Mouse (Mus musculus): ENCODE results near the gene Dstn.

The Dstn gene

DNA sequence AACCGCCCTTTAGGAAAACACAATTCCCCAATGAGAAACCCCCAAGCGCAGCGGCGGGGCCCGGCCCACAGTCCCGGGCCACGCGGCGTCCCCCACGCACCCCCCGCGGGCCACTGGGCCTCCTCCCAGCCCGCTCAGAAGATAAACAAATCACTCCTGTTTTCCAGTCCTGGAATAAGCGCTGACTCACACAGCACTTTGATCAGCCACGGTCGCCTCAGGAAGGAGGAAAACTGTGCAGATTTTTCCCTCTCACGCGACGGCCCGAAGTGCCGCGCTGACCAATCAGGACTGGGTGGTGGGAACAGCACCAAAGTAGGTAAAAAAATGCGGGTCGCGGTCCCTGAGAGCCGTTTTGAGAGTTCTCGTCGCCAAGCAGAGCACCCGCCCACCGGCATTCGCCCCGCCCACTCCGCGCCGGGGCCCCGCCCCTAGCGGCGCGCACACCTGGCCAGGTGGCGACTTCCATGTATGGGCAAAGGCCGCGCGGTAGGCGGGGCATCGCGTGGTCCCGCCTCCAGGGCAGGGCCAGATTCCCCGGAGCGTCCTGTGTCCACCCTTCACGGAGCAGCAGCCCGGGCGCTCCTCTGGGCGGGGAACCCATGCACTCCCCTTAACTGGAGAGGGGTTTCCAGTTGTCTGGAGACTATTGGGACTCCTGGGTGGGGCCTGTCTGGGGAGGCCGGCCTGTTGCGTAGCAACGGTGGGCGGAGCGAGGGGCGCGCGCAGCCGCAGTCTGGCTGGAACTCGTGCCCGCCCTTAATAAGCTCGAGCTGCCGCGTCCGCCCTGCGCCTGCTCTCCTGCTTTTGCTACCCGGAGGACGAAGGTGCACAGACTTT is at the start of gene Dstn:
Gene Dstn, plus strand, starts transcription at position 561 of the 840 bp plus-strand sequence.
- no peak for DNase-seq (ENCODE audit: extremely low read depth, low read depth, low spot score)

DNA sequence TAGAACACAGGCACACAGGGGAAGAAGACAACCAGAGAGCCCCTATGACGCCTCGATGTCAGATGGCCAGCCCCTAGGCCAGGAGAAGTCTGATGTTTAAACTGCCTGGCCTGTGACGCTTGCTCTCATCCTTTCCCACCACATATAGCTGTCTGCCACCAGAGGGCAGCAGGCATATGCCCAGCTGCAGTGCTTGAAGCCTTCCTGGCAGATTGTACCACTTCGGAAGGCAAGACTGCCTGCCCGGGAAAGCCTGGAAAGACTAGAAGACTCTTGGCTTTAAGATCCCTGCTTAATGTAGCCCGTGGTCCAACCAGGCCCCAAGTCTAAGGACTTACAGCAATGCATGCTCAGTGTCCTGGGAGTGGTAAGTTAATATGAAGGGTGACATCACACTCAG is 47.8 kb upstream of the Dstn start:
- DNase-seq (ENCODE audit: extremely low read depth, low read depth, low spot score): no peak

GRCm38 (mm10) chr2:143870936-143871688 is 44.0 kb upstream of the Dstn start:
- no peak for DNase-seq (ENCODE audit: extremely low read depth, low read depth, low spot score)

GRCm38 (mm10) chr2:143876026-143876425 is 39.1 kb upstream of the Dstn start:
- DNase-seq (ENCODE audit: extremely low read depth, low read depth, low spot score): no peak

DNA sequence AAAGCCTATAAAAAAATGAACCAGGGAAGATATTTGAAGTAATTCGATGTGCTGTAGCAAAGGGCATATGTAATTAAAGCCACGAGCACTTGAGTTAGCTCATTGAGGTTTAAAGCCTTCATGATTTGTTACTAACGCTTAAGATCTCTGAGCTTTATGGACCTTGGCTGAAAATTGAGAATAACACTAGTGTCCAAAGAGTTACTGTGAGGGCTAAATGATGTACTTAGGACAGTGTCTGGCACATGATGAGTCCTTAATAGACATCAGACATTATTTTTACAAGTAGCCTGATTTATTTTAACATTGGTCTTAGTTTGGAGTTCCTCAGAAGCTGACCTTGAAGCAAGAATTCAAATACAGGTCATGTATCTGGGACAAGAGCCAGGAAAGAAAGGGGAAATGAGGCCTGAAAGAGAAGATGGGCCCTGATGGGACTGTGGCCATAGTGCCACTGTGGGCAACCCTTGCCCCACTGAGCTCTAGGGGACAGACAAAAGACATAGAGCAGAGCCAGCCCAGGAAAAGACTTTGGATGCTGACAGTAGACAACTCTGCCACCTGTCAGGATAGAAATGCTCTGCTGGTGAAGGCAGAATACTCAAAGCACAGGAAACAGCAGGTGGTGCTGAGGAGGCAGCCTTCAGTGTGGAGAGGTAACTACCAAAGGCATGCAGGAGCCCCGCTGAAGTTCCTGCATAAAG is 38.0 kb upstream of the Dstn start:
- no peak for DNase-seq (ENCODE audit: extremely low read depth, low read depth, low spot score)

GRCm38 (mm10) chr2:143879311-143879710 is 35.8 kb upstream of the Dstn start:
- DNase-seq (ENCODE audit: extremely low read depth, low read depth, low spot score): no peak

DNA sequence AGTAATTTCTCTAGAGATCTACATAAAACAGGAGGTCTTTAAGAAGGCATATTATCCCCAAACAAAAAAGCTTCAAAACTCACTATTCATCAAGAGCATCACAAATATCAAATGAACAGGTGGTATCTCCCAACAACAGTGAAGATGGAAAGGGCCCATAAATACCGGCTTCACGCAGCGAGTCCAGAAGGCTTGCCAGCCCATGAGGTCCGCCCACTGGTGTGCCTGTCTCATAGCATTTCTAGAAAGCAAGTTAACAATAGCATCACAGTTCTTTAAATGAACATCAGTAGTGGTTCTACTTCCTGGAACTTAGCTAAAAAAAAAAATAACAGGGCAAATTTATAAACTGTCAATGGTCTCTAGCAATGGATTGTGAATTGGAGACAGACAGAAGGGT is 33.1 kb upstream of the Dstn start:
- no peak for DNase-seq (ENCODE audit: extremely low read depth, low read depth, low spot score)

DNA sequence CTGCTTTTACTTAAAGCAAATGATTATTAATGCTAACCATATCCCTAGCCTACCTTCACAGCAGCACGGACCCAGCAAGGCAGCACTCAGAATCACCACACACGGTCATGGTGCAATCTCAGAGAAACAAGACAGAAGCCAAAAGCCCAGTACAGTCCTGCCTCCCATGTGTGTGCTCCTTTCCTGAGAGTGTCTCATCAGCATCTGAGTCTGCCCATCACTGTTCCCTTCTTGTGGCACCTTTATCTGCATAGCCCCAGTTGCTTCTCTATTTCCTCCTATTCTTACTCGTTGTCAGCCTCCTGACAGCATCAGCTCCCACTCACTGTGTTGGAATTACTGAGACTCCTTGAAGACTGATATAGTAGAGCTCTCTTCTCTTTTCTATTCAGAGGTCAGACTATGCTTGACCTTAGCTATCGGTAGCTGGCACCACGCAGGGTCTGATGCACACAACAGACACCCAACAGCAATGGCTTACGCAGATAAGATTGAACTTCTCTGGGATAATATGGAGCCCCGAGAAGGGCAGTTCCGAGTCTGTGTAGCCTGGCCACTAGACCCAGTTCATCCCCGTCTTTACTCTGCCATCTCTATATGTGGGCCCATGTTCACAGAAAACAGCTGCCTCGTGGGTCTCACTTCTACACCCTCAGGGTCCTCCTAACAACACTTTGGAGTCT is 32.4 kb upstream of the Dstn start:
- DNase-seq (ENCODE audit: extremely low read depth, low read depth, low spot score): no peak

DNA sequence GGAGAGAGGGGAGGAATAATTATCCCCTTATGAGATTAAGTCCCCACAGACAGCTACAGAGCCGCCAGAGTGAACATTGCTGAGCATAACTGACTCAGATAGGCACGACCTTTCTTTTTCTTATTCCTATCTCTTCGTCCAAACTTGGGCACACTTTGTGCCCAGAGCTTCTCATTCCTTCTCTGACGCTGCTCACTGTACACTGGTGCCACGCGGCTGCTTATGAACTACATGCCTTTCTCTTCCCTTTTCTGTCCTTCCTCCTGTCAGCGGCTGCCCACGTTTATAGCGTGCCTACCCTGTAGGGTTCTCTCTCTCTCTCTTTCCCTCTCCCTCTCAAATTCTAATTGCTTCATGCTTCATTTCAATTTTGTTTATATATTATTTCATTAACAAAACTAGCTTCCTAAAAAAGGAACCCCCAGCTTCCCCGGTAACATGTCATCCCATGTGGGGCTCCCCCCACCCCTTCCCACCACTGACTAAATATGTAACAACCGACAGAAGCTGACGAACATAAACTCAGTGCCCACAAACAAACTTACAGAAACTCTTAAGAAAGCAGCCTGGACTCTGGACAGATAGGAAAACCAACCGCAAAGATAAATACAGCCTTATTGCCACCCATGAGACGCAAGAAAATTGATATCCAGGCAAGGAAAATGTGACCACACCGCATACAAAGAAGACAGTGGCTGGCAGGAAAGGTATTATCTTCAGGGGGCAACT is 25.8 kb upstream of the Dstn start:
- DNase-seq (ENCODE audit: extremely low read depth, low read depth, low spot score): no peak

GRCm38 (mm10) chr2:143889860-143890433 is 25.2 kb upstream of the Dstn start:
- peak; percentile 94 for DNase-seq (ENCODE audit: extremely low read depth, low read depth, low spot score)

DNA sequence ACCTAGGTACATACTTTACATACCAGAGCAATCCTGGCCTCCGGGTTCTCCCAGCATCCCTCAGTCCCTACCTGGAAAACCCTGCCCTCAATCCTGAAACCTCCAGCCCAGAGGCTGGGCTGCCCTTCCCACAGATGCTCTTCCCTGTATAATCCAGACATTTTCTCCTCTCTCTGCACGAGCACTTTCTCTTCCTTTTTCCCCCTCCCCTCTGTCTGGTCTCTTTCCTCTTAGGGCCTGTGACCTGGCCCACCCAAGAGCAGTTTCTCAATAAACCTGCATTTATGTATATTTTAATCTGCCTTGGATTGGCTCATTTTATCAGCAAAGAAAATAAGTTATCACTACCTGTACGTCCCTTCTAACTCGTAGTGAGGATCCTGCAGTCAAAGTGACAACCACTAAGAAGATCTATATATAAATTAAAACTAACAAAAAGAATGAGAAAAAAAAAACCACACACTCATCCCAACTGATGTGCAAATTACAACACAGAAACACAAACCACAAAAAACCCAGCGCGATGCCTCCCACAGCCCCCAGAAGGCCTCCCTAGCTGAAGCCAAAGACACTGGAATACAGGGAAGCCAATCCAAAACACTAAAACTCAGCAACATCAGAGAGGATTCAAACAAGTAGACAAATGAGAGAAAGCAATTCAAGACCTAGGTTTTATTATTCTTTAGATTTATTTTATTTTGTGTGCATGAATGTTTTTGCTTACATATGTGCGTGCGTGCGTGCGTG is 23.6 kb upstream of the Dstn start:
- no peak for DNase-seq (ENCODE audit: extremely low read depth, low read depth, low spot score)

DNA sequence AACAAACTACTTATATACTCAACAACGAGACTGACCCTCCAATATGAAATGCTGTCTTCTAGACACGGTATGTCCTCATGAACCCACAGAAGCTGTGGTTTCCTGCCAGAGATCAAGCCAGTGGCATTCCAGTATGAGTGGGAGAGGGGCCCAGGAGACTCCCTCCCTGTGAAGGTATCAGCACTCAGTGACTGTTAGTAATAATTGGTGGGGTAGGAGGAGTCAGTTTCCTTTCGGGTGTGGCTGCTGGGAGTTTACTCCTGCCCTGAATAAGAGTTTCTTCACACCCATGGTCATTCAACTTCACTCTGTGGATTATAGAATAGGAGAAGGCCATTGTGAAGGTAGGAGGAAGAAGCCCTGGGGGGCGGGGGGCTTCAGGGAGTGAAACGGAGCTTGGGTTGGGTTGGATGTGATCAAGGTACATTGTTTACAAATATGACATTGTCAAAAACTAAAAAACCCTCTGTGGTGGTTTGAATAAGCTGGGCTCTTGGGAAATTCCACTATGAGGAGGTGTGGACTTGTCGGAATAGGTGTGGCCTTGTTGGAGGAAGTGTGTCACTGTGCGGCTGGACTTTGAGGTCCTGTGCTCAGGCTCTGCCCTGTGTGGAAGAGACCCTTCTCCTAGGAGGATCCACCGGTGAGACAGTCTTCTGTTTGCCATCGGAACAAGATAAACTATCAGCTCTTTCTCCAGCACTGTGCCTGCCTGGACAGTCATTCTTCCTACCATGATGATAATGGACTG is 15.5 kb upstream of the Dstn start:
- DNase-seq (ENCODE audit: extremely low read depth, low read depth, low spot score): no peak

DNA sequence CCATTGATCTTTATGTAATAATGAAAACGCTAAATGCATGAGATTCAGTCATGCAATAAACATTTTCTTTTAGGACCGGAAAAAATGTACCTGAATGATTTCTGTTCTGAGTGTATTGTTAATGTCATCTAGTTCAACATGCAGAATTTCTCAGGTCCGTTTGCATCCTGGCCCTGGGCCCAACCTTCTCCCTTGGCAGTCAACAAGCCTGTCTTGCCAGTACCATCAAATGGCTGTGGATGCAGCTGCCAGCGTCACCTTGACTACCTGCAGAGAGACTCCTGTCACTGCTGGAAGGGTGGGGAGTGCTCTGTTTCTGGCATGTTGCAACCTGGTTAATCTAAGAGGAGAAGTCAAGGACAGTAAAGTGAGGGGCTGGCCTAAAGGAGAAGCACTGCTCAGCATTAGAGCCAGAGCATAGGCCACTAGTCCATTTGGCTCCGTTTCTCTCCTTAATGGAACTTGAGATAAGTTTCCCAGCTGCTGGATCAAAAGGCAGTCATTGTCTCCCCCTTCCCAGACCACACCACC is 14.2 kb upstream of the Dstn start:
- no peak for DNase-seq (ENCODE audit: extremely low read depth, low read depth, low spot score)

GRCm38 (mm10) chr2:143903376-143904045 is 11.6 kb upstream of the Dstn start:
- DNase-seq (ENCODE audit: extremely low read depth, low read depth, low spot score): no peak

DNA sequence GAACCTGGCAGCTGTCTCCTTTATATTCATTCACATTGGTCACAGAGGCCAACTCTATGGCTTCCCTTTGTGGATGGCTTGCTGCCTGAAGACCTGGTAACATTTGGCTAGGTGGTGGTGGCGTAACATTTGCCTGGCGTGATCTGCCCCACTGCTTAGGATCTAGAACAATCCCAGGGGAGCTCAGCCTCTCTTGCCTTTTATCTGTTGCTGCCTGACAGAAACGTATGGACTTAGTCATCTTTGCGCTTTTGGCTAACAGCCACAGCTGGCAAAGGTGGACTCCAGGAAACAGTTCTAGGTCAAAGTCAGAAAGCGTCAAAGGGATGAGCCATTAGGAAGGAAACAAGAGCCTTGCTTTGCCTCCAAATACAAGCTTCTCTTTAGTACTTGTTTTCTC is 10.2 kb upstream of the Dstn start:
- no peak for DNase-seq (ENCODE audit: extremely low read depth, low read depth, low spot score)

DNA sequence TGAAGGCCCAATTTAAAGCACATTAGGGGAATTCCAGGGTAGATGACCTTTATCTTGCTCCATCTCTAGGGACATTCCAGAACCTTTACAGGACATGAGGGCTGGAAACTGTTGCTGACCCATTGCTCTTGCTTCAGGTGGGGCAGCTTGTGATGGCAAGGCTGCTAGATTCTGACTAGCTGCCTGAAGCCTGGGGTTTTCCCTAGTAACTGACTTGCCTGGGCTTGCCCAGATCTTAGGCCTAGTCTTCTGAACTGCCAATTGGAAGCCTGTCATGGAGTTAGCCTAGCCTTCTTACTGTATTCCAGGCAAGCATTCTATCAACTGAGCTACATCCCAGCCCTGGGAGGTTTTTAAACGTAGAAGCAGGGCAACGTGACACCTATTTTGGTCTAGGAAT is 5.9 kb upstream of the Dstn start:
- DNase-seq (ENCODE audit: extremely low read depth, low read depth, low spot score): no peak

GRCm38 (mm10) chr2:143912199-143912598 is 2.9 kb upstream of the Dstn start:
- no peak for DNase-seq (ENCODE audit: extremely low read depth, low read depth, low spot score)

DNA sequence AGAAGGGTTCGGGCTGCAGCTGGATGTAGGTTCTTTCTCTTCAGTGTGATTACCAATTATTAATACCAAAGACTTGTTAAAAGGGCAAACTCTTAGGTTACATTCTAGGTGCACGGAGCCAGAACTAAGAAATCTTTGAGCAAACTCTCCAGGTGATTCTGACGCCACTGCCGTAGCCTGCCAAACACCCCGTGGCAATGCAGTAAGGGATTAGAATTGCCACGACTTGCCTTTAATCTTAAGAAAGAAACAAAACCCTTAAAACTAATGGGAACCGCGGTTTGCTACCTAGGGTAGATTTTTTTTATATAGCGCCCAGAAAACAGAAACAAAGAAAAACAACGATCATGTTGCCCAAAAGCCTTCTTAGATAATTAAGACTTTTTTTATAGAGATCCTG is 899 bp upstream of the Dstn start:
- DNase-seq (ENCODE audit: extremely low read depth, low read depth, low spot score): peak; percentile 80

Data from fat pad, adult 2 months (tissue).